Mouse (Mus musculus): ENCODE measurements around the gene Wwox. TPM values are rescaled to one million over a fixed set of nuclear protein-coding genes. Genes with fewer than 3 reads are reported as not detected.

Wwox gene
- polyA plus RNA-seq, 1 experiment: 4.7 TPM

GRCm38 (mm10) chr8:114421544-114421943 lies 17.9 kb upstream of the Wwox start:
- TF ChIP-seq FLI1 (IDR thresholded peaks at IDR 0.05; ENCODE audit: low read length) (no peak), GATA1 (IDR thresholded peaks at IDR 0.05; ENCODE audit: borderline replicate concordance, low read length) (no peak)
- peaks cover 13% of the 10 kb centered on the region; the same call in 1 of the 2 replicates for H3K9me3 ChIP-seq

GRCm38 (mm10) chr8:114438236-114438635 lies 1.2 kb upstream of the Wwox start:
- no peak for TF ChIP-seq GATA1 (IDR thresholded peaks at IDR 0.05; ENCODE audit: borderline replicate concordance, low read length)
- TF ChIP-seq FLI1 (IDR thresholded peaks at IDR 0.05; ENCODE audit: low read length): no peak
- Histone ChIP-seq H3K36me3 (replicated peaks; ENCODE audit: low read length) (peaks cover 2% of the 10 kb centered on the region), H3K27me3 (replicated peaks) (no peaks in the 10 kb centered on the region), H3K4me1 (peaks cover 30% of the 10 kb centered on the region), H3K9me3 (no peaks in the 10 kb centered on the region), H3K4me3 (replicated peaks) (peak overlapping the region; percentile 50)

More at GRCm38 (mm10) chr8:114421544-114421943, 17.9 kb upstream of the Wwox start:
- H3K36me3 ChIP-seq (replicated peaks; ENCODE audit: low read length): no peaks in the 10 kb centered on the region
- peaks cover 2% of the 10 kb centered on the region for H3K27me3 ChIP-seq (replicated peaks)
- H3K4me1 ChIP-seq: no peaks in the 10 kb centered on the region
- no peak overlapping the region for H3K4me3 ChIP-seq (replicated peaks)

- TF ChIP-seq GATA1 (IDR thresholded peaks at IDR 0.05; ENCODE audit: borderline replicate concordance, low read length): no peak
- TF ChIP-seq FLI1 (IDR thresholded peaks at IDR 0.05; ENCODE audit: low read length): no peak
- peak overlapping the region; percentile 92 for H3K4me3 ChIP-seq (replicated peaks)
- H3K36me3 ChIP-seq (replicated peaks; ENCODE audit: low read length): peaks cover 14% of the 10 kb centered on the region
- peaks cover 30% of the 10 kb centered on the region for H3K4me1 ChIP-seq
- H3K27me3 ChIP-seq (replicated peaks): no peaks in the 10 kb centered on the region
- no peaks in the 10 kb centered on the region for H3K9me3 ChIP-seq
Measured at GRCm38 (mm10) chr8:114440205-114440589, 742 bp downstream of the Wwox start.

- no peaks in the 10 kb centered on the region for H3K9me3 ChIP-seq
- no peaks in the 10 kb centered on the region for H3K27me3 ChIP-seq (replicated peaks)
- no peak for TF ChIP-seq FLI1 (IDR thresholded peaks at IDR 0.05; ENCODE audit: low read length)
- no peak for TF ChIP-seq GATA1 (IDR thresholded peaks at IDR 0.05; ENCODE audit: borderline replicate concordance, low read length)
- peaks cover 30% of the 10 kb centered on the region for H3K4me1 ChIP-seq
- H3K36me3 ChIP-seq (replicated peaks; ENCODE audit: low read length): peaks cover 29% of the 10 kb centered on the region
- no peak overlapping the region for H3K4me3 ChIP-seq (replicated peaks)
Measured at GRCm38 (mm10) chr8:114441616-114442015, 2.2 kb downstream of the Wwox start.

- Histone ChIP-seq H3K4me1 (peaks cover 7% of the 10 kb centered on the region), H3K36me3 (replicated peaks; ENCODE audit: low read length) (peaks cover 80% of the 10 kb centered on the region), H3K4me3 (replicated peaks) (no peak overlapping the region), H3K9me3 (no peaks in the 10 kb centered on the region), H3K27me3 (replicated peaks) (no peaks in the 10 kb centered on the region)
- TF ChIP-seq FLI1 (IDR thresholded peaks at IDR 0.05; ENCODE audit: low read length) (no peak), GATA1 (IDR thresholded peaks at IDR 0.05; ENCODE audit: borderline replicate concordance, low read length) (no peak)
Measured at GRCm38 (mm10) chr8:114446884-114447283, 7.4 kb downstream of the Wwox start.

- peaks cover 52% of the 10 kb centered on the region for H3K36me3 ChIP-seq (replicated peaks; ENCODE audit: low read length)
- no peak for TF ChIP-seq GATA1 (IDR thresholded peaks at IDR 0.05; ENCODE audit: borderline replicate concordance, low read length)
- no peak for TF ChIP-seq FLI1 (IDR thresholded peaks at IDR 0.05; ENCODE audit: low read length)
Measured at GRCm38 (mm10) chr8:114452278-114452677, 12.8 kb downstream of the Wwox start.

GRCm38 (mm10) chr8:114452781-114453221 lies 13.3 kb downstream of the Wwox start:
- no peak for TF ChIP-seq GATA1 (IDR thresholded peaks at IDR 0.05; ENCODE audit: borderline replicate concordance, low read length)
- no peak for TF ChIP-seq FLI1 (IDR thresholded peaks at IDR 0.05; ENCODE audit: low read length)
- Histone ChIP-seq H3K36me3 (replicated peaks; ENCODE audit: low read length) (peaks cover 52% of the 10 kb centered on the region), H3K4me1 (peaks cover 4% of the 10 kb centered on the region; the same call in 1 of the 2 replicates), H3K27me3 (replicated peaks) (no peaks in the 10 kb centered on the region), H3K9me3 (no peaks in the 10 kb centered on the region), H3K4me3 (replicated peaks) (no peak overlapping the region)

More at GRCm38 (mm10) chr8:114452278-114452677, 12.8 kb downstream of the Wwox start:
- Histone ChIP-seq H3K9me3 (no peaks in the 10 kb centered on the region), H3K27me3 (replicated peaks) (no peaks in the 10 kb centered on the region), H3K4me1 (peaks cover 4% of the 10 kb centered on the region; the same call in 1 of the 2 replicates), H3K4me3 (replicated peaks) (no peak overlapping the region)

GRCm38 (mm10) chr8:114455302-114455701 lies 15.8 kb downstream of the Wwox start:
- peaks cover 38% of the 10 kb centered on the region for H3K36me3 ChIP-seq (replicated peaks; ENCODE audit: low read length)
- no peak for TF ChIP-seq GATA1 (IDR thresholded peaks at IDR 0.05; ENCODE audit: borderline replicate concordance, low read length)
- TF ChIP-seq FLI1 (IDR thresholded peaks at IDR 0.05; ENCODE audit: low read length): no peak
- peaks cover 4% of the 10 kb centered on the region; the same call in 1 of the 2 replicates for H3K4me1 ChIP-seq
- H3K27me3 ChIP-seq (replicated peaks): no peaks in the 10 kb centered on the region
- no peak overlapping the region for H3K4me3 ChIP-seq (replicated peaks)
- no peaks in the 10 kb centered on the region for H3K9me3 ChIP-seq

GRCm38 (mm10) chr8:114455953-114456352 lies 16.5 kb downstream of the Wwox start:
- TF ChIP-seq GATA1 (IDR thresholded peaks at IDR 0.05; ENCODE audit: borderline replicate concordance, low read length) (no peak), FLI1 (IDR thresholded peaks at IDR 0.05; ENCODE audit: low read length) (no peak)
- no peak overlapping the region for H3K4me3 ChIP-seq (replicated peaks)
- peaks cover 4% of the 10 kb centered on the region; the same call in 1 of the 2 replicates for H3K4me1 ChIP-seq
- H3K36me3 ChIP-seq (replicated peaks; ENCODE audit: low read length): peaks cover 36% of the 10 kb centered on the region
- no peaks in the 10 kb centered on the region for H3K27me3 ChIP-seq (replicated peaks)
- H3K9me3 ChIP-seq: no peaks in the 10 kb centered on the region

- Histone ChIP-seq H3K4me3 (replicated peaks) (no peak overlapping the region), H3K4me1 (peaks cover 3% of the 10 kb centered on the region; the same call in 1 of the 2 replicates), H3K27me3 (replicated peaks) (no peaks in the 10 kb centered on the region), H3K36me3 (replicated peaks; ENCODE audit: low read length) (peaks cover 43% of the 10 kb centered on the region), H3K9me3 (0 out of 2 replicates have a peak, but pooled peaks cover 2% of the 10 kb centered on the region)
- TF ChIP-seq GATA1 (IDR thresholded peaks at IDR 0.05; ENCODE audit: borderline replicate concordance, low read length): no peak
- TF ChIP-seq FLI1 (IDR thresholded peaks at IDR 0.05; ENCODE audit: low read length): no peak
Measured at GRCm38 (mm10) chr8:114458113-114458784, 18.8 kb downstream of the Wwox start.

Measured in megakaryocyte, embryonic 14.5 days (primary cell).